Mouse (Mus musculus): ENCODE measurements around the gene Galns. TPM values are rescaled to one million over a fixed set of nuclear protein-coding genes. Genes with fewer than 3 reads are reported as not detected.
"Not testable (repeated sequence)": the region's sequence is repeated elsewhere in the genome, so short reads cannot be mapped to it uniquely, and the experiment has no call there.

Galns gene
- total RNA-seq, 2 experiments from 2014 or later: 8.0 to 8.3 TPM

DNA sequence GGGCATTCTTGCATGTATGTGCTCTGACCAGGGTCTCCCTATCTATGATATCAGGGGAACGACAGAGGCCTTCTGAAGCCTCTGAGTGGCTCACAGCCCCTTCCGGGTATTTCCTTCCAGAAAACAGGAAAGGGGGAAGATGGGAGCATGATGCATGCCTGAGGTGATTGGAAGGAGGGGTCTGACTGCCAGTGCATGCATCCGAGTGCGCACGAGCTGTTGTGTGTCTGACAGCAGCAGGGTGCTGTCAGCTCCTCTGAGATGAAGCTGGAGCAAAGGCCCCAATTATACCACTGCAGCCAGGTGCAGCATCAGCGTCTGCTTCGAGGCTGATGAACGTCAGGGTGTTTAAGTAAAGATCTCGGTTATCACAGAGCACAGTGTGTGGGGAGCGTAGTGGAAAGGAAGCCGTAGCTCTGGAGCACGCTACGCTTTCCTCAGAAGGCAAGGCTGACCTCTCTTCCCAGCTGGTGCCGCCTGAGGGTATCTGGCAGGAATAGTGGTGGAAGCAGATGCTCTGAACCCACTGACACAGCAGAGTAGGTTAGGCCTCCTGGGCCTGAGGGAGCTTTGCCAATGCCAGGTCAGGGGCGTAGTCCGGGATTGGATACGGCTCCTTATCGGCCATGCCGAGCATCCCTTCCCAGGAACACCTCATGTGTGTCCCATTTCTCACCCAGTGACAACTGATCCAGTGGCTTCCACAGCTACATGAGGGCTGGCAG lies 17.3 kb downstream of the Galns start:
- no peak for DNase-seq

DNA sequence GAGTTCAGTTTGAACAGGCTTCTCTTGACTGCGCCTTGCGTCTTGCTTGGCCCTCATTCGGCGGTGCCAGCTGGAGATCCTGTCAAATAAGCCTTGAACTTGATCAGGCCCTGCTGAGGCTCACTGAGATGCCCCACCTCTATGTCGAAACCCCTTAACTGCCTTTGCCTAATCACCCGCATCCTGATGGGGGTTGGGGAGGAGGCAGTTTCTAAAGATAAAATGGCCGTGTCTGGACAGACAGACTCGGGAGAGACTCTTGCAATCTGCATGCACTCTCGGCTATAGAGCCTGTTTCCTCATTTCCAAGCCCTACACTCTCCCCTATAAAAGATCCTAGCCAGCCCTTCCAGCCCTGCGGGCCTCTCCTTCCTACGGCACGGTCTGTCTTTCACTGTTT lies 18.0 kb downstream of the Galns start:
- no peak for DNase-seq

DNA sequence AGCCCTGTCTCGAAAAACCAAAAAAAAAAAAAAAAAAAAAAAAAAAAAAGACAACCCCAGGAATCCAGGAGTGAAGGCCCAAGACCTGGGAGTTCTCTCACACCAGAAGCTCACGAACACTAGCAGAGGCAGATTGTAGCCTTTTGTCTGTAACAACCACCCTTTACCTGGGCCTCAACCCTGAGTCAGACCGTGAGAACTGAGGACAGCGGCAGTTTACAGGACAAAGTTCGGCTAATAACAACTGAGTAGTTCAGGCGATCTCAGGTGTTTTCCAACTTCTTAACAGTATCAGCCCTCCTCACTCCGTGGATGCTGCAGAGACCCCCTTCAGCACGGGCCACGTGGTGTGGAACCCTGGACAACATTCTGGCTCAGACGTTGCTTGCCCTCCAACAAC lies 24.5 kb downstream of the Galns start:
- DNase-seq: no peak

DNA sequence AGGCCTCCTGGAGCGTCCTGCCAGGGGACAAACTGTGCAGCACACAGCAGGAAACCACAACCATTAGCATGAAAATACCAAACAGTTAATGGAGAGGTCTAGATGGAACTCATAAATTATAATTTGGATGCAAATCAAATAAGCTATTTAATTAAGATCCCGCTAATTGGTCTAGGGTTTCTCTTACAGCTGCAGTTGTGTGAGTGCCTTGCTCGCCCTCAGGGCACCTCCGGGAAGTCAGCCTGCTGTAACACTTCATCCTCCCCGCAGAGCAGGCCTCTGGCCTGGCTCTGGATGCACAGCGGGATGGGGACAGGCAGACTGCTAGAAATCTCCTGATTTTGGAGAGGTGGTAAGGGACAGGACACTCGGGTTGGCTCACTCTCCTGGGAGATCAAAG lies 25.1 kb downstream of the Galns start:
- no peak for DNase-seq

DNA sequence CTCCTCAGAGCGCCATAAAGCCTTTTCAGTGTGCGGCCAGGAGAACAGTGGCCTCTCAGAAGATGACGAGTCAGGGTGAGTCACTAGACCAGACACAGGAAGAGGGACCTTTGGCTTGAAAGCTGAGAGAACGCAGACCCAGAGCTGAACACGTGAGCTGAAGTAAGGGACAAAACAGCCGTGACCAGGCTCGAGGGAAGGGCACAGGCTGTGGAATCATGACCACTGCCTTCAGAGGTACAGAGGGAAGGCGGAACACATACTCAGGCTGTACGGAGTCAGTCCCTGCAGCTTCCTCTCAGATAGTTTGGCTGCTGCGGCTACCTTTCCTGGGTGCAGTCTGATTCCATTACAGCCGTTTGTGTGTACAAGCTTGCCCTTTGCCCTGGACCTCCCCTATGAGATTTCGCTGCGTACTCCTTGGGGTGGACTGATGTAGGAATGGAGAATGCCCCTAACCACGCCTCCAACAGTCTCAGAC lies 25.8 kb downstream of the Galns start:
- peak; percentile 17 for DNase-seq

DNA sequence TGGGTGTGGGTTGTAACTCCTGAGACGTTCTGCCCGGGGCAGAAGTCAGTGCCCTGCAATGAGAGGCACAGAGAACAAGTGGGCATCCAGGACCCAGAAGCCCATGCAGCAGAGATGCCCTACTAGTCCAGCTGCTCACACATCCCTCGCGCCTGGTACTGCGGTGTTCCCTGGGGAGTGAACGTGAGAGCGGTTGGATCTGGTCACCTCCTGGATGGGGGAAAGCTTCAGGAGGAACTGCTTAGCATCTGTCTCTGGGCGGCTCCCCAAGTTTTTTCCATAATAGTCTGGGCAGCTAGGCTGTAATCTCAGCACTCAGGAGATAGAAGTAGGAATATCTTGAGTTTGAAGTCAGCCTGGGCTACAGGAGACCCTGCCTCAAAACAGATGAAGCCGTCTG lies 26.3 kb downstream of the Galns start:
- DNase-seq: no peak

DNA sequence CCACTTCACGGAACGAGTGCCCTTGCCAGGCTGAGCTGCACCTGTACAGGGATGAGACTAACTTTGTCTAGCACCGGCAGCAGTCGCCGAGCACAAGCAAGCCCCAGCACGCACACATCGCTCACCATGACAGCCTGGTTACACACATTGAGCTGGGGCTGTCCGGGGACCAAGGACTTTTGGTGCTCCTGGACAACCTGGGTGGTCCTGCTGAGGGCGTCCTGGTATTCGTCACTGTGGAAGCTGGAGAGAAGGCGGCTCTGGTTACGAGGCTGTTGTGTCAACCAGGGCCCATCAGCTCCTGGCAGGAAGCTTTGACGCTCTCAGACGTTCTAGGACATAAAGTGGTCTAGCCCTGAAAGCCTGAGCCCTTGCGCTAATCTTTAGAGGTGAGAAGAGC lies 30.3 kb downstream of the Galns start:
- DNase-seq: no peak

DNA sequence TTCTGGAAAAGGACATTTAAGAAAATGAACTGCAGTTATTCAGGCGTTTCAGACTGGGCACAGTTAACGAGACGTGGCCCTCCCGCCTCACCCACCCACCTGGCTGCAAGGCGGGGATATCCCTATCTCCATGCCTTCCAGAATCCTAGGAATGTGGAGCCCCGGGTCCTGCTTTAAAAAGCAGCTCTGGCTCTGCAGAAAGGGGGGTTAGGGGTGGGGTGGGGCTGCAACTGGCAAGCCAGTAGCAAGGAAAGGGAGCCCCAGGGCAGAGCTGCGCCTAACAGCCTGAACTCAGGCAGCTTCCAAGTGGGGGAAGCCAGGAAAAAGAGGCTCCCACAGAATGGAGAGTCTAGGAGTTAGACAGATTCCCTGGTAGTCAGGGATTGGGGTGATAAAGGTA lies 32.1 kb downstream of the Galns start:
- DNase-seq: no peak

DNA sequence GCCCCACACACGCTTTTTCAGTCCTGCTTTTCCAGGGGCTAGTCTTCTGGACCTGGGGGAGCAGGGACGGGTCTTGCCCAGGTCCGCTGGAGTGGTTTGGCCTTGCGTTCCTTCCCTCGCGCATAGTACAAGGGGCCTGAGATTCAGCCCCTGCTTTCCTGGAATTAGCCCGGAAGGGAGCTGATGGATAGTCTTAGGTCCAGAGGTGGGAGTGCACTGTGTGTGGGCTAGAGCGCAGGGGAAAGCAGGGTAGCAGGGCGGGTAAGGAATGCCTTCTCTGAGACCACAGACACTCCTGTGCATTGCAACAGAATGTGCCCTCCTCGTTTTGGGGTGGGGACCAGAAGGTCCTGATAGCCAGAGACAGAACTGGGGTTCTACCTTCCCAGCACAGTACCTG lies 34.1 kb downstream of the Galns start:
- no peak for DNase-seq

DNA sequence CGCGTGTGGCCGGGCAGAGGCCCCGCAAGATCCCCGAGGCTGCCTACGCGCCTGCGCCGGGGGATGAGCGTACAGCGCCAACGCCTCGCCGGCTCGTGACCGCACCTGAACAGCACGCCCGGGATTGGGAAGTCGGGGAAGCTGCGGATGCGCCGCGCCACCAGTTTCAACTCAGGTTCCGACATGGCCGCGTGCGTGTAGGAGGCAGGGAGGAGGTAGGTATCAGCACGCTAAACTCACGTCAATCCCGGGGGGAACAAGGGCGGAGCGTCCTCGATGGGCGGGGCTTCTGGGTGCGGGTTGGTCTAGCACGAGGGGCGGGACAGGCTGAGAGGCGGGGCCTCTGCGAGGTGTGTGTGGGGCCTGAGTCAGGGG lies 34.6 kb downstream of the Galns start, which contains the start of gene Aprt:
Aprt (minus strand) TSS at position 262 of the 375 bp plus-strand sequence.
- peak; percentile 95 for DNase-seq

DNA sequence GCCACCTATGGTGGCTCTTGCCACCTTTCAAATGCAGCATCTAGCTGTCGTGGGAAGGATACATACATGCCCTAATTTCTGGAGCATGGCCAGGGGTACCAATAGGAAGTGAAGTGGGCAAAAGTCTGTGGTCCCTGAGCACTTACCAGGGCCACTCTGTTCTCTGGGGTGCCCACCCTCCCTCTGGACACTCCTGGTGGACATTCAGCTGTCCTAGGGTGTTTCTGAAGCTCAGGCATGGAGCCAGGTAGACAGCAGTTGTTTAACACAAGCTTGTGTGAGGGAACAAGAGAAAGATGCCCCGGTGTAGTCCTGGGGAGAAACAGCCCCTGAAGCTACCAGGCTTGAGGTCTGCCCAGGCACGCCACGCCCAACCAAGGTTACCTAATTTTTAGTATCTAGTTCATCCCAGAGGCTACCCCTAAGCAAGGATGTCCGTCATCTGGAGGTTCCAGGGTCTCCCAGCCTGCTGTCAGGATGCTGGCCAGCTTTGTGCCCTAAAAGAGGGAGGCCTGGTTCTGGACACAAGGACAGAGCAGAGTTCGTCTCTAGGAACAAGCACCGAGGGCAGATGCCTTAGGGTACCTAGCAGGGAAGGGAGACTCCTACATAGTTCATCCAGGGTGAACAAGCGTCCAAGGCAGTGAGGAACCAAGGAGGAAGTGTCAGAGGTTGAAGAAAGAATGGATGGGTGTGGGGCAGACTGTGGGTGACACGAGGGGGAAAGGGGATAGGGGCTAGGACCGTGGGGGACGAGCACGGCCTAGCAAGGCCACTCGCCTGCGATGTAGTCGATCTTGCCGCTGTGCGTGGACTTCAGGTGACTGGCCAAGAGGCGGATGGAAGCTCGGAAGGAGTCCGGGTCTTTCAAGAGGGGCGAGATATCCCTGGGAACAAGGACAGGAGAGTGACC lies 35.3 kb downstream of the Galns start:
- no peak for DNase-seq

DNA sequence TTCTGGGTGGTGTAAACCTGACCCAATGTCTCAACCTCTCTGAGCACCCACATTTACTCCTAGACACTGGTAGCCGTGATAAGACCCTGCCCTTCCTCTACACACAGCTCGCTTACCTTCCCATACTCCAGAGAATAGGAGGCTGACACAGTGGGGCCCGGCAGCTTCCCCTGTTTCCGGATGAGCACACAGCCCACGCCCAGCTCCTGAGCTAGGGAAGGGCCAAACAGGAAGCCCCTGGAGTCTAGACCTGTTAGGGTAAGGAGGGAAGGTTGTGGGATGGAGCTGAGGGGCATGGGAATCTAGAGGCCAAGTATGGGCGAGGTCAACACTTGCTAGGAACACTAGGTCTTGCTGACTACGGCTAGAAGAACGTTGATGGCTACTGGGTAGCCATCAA lies 36.0 kb downstream of the Galns start:
- DNase-seq: no peak

DNA sequence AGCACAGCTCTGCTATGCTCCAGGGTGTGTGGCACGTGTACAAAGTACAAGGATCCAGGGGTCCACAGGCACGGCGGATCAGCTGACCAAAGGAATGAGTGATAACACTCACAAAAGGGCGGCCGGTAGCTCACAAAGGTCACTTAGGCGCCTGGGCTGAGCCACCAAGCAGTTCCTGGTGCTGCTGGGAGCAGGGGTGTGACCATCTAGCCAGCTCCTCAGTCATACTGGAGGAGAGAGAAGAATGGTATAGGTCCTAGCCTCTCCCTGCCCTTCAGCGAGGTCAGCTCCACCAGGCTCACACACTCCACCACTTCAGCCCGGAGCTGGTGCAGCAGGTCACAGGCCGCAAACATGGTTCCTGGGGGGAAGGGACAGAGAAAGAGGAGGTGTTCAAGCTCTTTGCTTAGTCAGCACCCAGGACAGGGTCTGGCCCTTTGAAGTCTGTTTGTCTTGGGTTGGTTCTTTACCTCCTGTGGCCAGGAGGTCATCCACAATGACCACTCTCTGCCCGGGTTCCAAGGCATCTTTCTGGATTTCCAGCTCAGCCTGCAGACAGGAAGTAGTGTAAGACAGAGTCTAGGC lies 36.5 kb downstream of the Galns start:
- no peak for DNase-seq

DNA sequence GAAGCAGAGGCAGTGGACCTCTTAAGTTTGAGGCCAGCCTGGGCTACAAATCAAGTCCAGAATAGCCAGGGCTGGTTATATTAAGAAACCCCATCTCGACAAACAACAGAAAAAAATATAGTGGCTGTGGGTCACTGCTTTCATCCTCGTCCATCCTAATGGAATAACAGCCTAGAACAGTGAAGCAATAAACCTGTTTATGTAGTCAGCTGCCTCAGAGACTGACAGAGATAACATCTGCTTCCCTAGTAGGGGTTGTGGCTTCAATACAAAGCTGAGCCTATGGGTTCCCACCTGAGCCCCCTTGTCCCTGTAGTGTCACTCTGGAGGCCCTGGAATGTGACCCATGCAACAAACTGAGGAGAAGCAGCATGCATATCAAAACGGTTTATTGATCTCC lies 37.0 kb downstream of the Galns start:
- DNase-seq: no peak

DNA sequence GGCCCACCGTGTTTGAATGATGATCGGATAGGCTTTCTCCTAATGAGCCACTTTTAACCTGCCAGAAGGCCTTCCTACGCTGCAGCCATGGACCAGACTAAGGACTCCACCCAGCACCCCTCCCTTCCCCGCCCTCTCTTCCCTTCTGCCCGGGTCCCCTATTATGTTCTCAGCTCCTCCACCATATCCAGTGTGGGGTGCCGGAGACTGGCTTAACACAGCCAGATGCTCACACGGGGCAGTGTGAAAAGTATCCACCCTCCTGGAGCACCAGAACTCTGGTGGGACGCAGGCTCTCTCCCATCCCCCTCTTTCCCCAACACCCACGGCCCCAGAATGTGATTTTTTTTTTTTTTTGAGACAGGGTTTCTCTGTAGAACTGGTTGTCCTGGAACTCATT lies 37.7 kb downstream of the Galns start:
- no peak for DNase-seq

DNA sequence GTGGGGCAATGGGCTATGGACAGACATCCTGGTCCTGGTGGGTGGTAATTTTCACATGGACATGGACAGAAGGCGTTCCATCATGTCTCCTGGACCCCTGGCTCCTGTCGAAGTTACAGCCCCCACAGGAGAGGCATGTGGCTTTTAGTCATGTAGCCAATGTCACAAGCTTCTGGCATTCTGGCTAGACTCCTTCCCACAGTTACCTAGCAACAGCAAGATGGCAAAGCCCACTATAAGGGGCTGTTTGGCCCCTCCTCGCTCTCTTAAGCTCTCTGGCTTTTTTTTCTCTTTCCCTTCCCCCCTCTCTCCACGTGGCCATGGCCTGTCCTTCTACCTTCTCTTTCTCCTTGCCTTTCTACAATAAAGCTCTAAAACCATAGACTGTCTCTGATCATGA lies 38.1 kb downstream of the Galns start:
- not testable (repeated sequence) for DNase-seq

DNA sequence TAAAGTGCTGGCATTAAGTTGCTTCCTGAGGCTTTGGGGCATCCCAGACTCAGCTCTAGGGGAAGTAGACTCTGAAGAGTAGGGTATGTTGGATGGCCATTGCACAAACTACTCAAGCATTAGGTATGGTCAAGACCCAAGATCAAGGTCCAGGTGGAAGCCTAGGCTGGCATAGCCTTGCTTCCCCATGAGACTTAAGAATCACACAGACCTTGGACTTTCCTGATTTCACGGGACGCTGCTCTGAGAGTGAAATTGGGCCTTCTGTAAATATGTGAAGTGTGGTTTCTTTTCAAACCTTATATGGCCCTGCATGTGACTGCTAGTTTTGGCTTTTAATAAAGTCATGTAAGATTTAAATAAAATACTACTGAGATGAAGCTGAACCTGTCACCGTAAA lies 38.5 kb downstream of the Galns start:
- DNase-seq: no peak

DNA sequence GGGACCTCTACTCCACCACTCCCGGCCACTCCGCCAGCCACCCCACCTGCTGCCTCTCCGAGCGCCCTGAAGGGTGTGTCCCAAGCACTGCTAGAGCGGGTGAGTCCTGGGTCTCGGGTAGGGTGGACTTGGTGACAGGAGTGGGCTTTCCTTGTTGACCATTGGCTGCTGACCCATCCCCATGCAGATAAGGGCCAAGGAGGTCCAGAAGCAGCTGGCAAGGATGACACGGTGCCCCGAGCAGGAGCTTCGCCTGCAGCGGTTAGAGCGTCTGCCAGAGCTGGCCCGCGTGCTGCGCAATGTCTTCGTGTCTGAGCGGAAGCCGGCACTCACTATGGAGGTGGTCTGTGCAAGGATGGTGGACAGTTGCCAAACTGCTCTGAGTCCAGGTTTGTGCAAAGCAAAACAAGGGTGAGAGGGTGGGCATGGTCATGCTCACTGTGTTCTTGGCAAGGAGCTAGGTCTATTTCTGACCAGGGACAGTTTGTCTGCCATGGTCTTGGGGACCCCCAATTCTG lies 39.5 kb downstream of the Galns start:
- DNase-seq: no peak

DNA sequence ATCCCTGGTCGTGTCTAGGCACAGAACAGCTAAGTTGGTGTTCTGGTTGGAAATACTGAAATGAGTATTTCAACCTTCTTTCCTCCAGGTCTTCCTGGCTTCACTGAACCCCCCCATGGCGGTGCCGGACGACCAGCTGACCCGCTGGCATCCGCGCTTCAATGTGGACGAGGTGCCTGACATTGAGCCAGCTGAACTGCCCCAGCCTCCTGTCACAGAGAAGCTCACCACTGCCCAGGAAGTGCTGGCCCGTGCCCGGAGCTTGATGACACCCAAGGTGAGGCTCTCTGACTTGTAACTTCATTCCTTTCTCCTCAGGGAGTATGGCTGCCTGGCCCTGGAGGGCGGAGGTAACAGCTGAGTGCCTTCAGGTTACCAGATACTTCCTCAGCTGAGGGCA lies 40.1 kb downstream of the Galns start:
- no peak for DNase-seq

DNA sequence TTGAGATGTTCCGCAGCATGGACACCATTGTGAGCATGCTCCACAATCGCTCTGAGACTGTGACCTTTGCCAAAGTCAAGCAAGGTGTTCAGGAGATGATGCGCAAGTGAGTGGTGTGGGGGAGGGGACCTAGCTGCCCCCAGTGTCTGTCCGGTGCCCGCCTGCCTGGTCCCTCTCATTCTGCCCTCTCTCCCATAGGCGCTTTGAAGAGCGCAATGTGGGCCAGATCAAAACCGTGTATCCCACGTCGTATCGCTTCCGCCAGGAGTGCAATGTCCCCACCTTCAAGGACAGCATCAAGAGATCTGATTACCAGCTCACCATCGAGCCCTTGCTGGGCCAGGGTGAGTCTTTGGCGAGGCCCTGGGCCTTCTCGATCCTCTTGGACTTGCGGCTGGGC lies 41.3 kb downstream of the Galns start:
- no peak for DNase-seq

DNA sequence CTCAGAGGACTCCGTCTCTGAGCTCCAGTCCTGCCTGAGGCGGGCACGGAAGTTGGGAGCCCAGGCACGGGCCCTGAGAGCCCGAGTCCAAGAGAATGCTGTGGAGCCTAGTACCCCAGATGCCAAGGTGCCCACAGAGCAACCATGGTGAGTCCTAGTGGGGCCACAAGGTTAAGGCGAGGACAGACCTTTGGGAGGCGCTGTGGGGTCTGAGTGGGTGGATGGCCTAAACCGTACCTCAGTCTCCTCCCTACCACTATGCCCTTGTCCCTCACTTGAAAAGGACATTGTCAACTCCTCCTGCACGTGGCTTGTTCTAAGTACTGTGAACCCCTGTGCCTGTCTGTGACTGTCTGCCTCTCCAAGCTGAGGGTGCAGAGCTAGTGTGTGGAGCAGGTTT lies 41.9 kb downstream of the Galns start:
- DNase-seq: no peak

DNA sequence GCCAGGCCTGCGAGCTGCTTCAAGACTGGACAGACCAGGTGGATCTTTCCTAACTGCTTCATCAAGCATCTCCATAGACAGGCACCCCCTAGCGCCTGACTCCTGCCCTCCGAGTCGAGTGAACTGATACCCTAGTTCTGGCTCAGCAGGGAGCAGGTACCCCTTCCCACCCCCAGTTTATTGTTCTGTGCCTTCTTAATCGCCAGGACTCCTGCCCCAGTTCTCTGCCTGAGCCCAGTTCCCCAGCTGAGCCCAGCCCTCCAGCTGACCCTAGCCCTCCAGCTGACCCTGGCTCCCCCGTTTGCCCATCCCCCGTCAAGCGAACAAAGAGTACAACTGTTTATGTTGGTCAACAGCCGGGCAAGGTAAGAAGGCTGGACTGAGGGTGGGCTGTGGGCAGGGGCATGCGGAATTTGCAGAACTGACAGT lies 42.4 kb downstream of the Galns start:
- peak; percentile 28 for DNase-seq

DNA sequence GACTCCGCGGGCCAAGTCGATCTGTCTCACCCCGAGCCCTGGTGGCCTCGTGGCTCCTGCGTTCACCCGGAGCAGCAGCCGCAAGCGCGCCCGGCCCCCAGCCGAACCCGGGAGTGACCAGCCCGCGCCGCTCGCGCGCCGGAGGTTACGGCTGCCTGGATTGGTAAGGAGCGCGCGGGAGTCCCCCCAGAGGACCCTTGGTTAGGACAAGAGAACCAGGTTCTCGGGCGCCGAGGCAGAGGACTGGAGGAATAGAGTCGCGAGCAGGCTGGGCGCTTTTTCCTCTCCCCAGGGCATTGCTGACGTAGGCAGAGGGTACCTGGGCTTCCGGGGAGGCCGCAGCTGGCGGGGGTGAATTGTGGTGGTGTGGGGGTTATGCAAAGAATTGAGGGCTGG lies 43.2 kb downstream of the Galns start:
- no peak for DNase-seq

Measured in adrenal gland, postnatal 10 days (tissue).